Mouse (Mus musculus): ENCODE measurements at regions not wholly inside any gene's neighbourhood (a gene's known extent, or its start where the extent isn't known, plus 50 kb on each side); places are given as distances from the start of the nearest gene placed in this dataset.

DNA sequence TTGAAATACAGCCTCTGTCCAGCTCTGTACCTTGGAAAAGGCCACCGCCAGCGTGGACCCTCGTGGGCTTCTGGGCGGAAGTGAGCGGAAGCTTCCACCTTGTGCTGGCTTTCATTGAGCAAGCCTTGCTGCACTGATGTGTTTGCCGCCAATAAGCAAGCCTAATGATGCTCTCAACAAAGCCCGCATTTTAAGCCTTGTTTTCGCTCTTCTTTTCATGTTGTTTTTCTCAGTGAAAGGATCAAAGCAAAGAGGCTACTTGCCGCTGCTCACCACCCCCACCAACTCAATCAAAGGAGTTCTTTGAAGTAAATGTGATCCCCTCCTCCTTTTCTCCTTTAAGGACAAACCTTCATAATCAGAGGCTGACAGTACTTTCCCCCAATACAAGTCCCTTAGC lies 86.2 kb upstream of the Cacna2d3 start:
- 56% methylated on average over 9 of the region's 9 CpGs for WGBS
- H3K27ac ChIP-seq (ENCODE audit: insufficient read depth, low read depth, low read length): no peak overlapping the region
- no peak for TF ChIP-seq CTCF (IDR thresholded peaks at IDR 0.05; ENCODE audit: extremely low read depth, insufficient read length, insufficient replicate concordance, low read depth, low read length)
- no peak for TF ChIP-seq POLR2A (IDR thresholded peaks at IDR 0.05; ENCODE audit: low read depth, low read length)
- H3K4me1 ChIP-seq (ENCODE audit: control insufficient read depth, insufficient read depth, insufficient read length, low read length): no peaks in the 10 kb centered on the region
- no peak overlapping the region for H3K4me3 ChIP-seq (ENCODE audit: low read depth, low read length)
- no peaks in the 10 kb centered on the region for H3K27me3 ChIP-seq (ENCODE audit: control insufficient read depth, insufficient read depth, low read length)
- H3K36me3 ChIP-seq (ENCODE audit: control insufficient read depth, insufficient read depth, low read length): no peaks in the 10 kb centered on the region

- Histone ChIP-seq H3K4me3 (ENCODE audit: low read depth, low read length) (no peak overlapping the region), H3K4me1 (ENCODE audit: control insufficient read depth, insufficient read depth, insufficient read length, low read length) (no peaks in the 10 kb centered on the region), H3K27me3 (ENCODE audit: control insufficient read depth, insufficient read depth, low read length) (no peaks in the 10 kb centered on the region), H3K36me3 (ENCODE audit: control insufficient read depth, insufficient read depth, low read length) (no peaks in the 10 kb centered on the region), H3K27ac (ENCODE audit: insufficient read depth, low read depth, low read length) (no peak overlapping the region)
- no peak for TF ChIP-seq CTCF (IDR thresholded peaks at IDR 0.05; ENCODE audit: extremely low read depth, insufficient read length, insufficient replicate concordance, low read depth, low read length)
- TF ChIP-seq POLR2A (IDR thresholded peaks at IDR 0.05; ENCODE audit: low read depth, low read length): no peak
- 71% methylated on average over 4 of the region's 4 CpGs for WGBS
Measured at GRCm38 (mm10) chr14:29814626-29815025, 93.0 kb upstream of the Cacna2d3 start.

GRCm38 (mm10) chr14:29817548-29817947 lies 95.9 kb upstream of the Cacna2d3 start:
- Histone ChIP-seq H3K4me1 (ENCODE audit: control insufficient read depth, insufficient read depth, insufficient read length, low read length) (no peaks in the 10 kb centered on the region), H3K4me3 (ENCODE audit: low read depth, low read length) (no peak overlapping the region), H3K27me3 (ENCODE audit: control insufficient read depth, insufficient read depth, low read length) (no peaks in the 10 kb centered on the region), H3K36me3 (ENCODE audit: control insufficient read depth, insufficient read depth, low read length) (no peaks in the 10 kb centered on the region), H3K27ac (ENCODE audit: insufficient read depth, low read depth, low read length) (no peak overlapping the region)
- TF ChIP-seq CTCF (IDR thresholded peaks at IDR 0.05; ENCODE audit: extremely low read depth, insufficient read length, insufficient replicate concordance, low read depth, low read length): no peak
- no peak for TF ChIP-seq POLR2A (IDR thresholded peaks at IDR 0.05; ENCODE audit: low read depth, low read length)
- WGBS: 55% methylated on average over 4 of the region's 4 CpGs

DNA sequence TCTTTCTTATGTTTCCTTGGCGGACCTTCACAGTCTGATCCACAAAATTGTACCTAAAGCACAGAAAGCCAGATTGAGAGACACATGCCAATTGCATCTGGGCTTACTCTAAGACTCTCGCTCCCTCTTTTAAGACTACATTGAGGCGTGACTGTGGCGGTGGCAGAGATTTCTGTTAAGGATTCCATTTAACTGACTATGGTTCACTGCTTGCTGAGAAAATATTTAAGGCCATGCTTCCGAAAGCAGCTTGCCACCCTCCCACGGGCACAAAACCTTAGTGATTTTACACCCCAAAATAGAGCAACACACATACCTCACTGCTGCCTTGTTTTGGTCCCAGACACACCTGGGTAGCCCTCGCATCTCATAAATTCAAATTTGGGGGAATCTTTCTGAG lies 96.6 kb upstream of the Cacna2d3 start:
- Histone ChIP-seq H3K4me3 (ENCODE audit: low read depth, low read length) (no peak overlapping the region), H3K36me3 (ENCODE audit: control insufficient read depth, insufficient read depth, low read length) (no peaks in the 10 kb centered on the region), H3K27me3 (ENCODE audit: control insufficient read depth, insufficient read depth, low read length) (no peaks in the 10 kb centered on the region), H3K4me1 (ENCODE audit: control insufficient read depth, insufficient read depth, insufficient read length, low read length) (no peaks in the 10 kb centered on the region), H3K27ac (ENCODE audit: insufficient read depth, low read depth, low read length) (no peak overlapping the region)
- TF ChIP-seq POLR2A (IDR thresholded peaks at IDR 0.05; ENCODE audit: low read depth, low read length) (no peak), CTCF (IDR thresholded peaks at IDR 0.05; ENCODE audit: extremely low read depth, insufficient read length, insufficient replicate concordance, low read depth, low read length) (no peak)
- WGBS: 88% methylated on average over 7 of the region's 7 CpGs

DNA sequence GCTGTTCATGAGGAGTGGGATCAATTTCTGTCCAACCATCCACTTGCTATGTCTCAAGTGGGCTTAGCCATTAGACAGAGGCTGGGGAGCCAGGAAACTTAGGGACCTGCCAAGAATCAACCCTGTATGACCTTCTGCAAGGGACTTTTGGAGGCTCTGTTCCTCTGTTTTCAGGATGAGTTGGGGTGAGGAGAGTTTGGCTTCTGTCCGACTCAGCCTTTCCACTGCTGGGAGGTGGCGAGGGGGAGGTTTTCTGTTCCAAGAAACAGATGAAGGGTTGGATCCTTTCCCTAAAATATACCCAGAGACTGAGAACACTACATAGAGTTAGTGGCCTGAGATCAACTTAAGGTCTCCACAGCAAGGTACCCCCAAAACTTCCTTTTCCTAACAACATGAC lies 97.1 kb upstream of the Cacna2d3 start:
- Histone ChIP-seq H3K4me3 (ENCODE audit: low read depth, low read length) (no peak overlapping the region), H3K27me3 (ENCODE audit: control insufficient read depth, insufficient read depth, low read length) (no peaks in the 10 kb centered on the region), H3K27ac (ENCODE audit: insufficient read depth, low read depth, low read length) (no peak overlapping the region), H3K4me1 (ENCODE audit: control insufficient read depth, insufficient read depth, insufficient read length, low read length) (no peaks in the 10 kb centered on the region), H3K36me3 (ENCODE audit: control insufficient read depth, insufficient read depth, low read length) (no peaks in the 10 kb centered on the region)
- WGBS: 91% methylated on average over 2 of the region's 2 CpGs
- no peak for TF ChIP-seq POLR2A (IDR thresholded peaks at IDR 0.05; ENCODE audit: low read depth, low read length)
- TF ChIP-seq CTCF (IDR thresholded peaks at IDR 0.05; ENCODE audit: extremely low read depth, insufficient read length, insufficient replicate concordance, low read depth, low read length): no peak

DNA sequence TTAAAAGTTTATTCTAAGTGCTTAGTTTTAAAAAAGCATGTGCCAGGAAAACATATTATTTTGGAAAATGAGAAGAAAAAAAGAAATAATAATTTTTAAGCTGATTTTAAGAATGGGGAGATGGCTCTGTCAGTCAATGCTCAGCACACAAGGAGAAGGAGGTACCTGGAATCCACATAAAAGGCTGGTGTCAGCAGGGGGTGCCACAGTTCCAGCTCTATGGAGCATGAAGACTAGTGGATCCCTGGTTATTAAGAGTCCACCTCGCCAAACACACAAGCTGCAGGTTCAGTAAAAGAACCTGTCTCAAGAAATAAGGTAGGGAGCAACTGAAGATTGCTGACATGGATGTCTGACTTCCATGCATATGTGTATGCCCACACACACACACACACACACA lies 115.4 kb upstream of the Cacna2d3 start:
- TF ChIP-seq CTCF (IDR thresholded peaks at IDR 0.05; ENCODE audit: extremely low read depth, insufficient read length, insufficient replicate concordance, low read depth, low read length) (no peak), POLR2A (IDR thresholded peaks at IDR 0.05; ENCODE audit: low read depth, low read length) (no peak)
- Histone ChIP-seq H3K4me3 (ENCODE audit: low read depth, low read length) (no peak overlapping the region), H3K4me1 (ENCODE audit: control insufficient read depth, insufficient read depth, insufficient read length, low read length) (no peaks in the 10 kb centered on the region), H3K27ac (ENCODE audit: insufficient read depth, low read depth, low read length) (no peak overlapping the region), H3K36me3 (ENCODE audit: control insufficient read depth, insufficient read depth, low read length) (no peaks in the 10 kb centered on the region), H3K27me3 (ENCODE audit: control insufficient read depth, insufficient read depth, low read length) (no peaks in the 10 kb centered on the region)
- WGBS: 68% methylated on average over 1 of the region's 1 CpGs

- Histone ChIP-seq H3K27ac (ENCODE audit: insufficient read depth, low read depth, low read length) (no peak overlapping the region), H3K27me3 (ENCODE audit: control insufficient read depth, insufficient read depth, low read length) (no peaks in the 10 kb centered on the region), H3K4me1 (ENCODE audit: control insufficient read depth, insufficient read depth, insufficient read length, low read length) (no peaks in the 10 kb centered on the region), H3K36me3 (ENCODE audit: control insufficient read depth, insufficient read depth, low read length) (no peaks in the 10 kb centered on the region), H3K4me3 (ENCODE audit: low read depth, low read length) (no peak overlapping the region)
- WGBS: 77% methylated on average over 3 of the region's 3 CpGs
- no peak for TF ChIP-seq CTCF (IDR thresholded peaks at IDR 0.05; ENCODE audit: extremely low read depth, insufficient read length, insufficient replicate concordance, low read depth, low read length)
- TF ChIP-seq POLR2A (IDR thresholded peaks at IDR 0.05; ENCODE audit: low read depth, low read length): no peak
Measured at GRCm38 (mm10) chr14:29839576-29839975, 117.9 kb upstream of the Cacna2d3 start.

All from small intestine, adult 2 months (tissue).